Mouse (Mus musculus): ENCODE measurements around the gene Tmeff1.

GRCm38 (mm10) chr4:48577831-48578230, 7.1 kb upstream of the Tmeff1 start:
- TF ChIP-seq POLR2A (IDR thresholded peaks at IDR 0.05; ENCODE audit: control insufficient read depth, low read depth, low read length) (no peak), CTCF (IDR thresholded peaks at IDR 0.05; ENCODE audit: control insufficient read depth, insufficient read depth, insufficient replicate concordance, low read depth, low read length) (no peak)
